Mouse (Mus musculus) MEL (cell line): ENCODE measurements around the gene Boll. TPM values are rescaled to one million over a fixed set of nuclear protein-coding genes. Genes with fewer than 3 reads are reported as not detected.
"Not testable (repeated sequence)": the region's sequence is repeated elsewhere in the genome, so short reads cannot be mapped to it uniquely, and the experiment has no call there.

ENCODE experiments used
- DNase-seq: peaks from one replicate; pipeline ENCODE4 v3.0.0; 2011; ENCODE audit warnings: low read depth, low spot score
- H3K27ac ChIP-seq: 2 replicates; pipeline ENCODE4 v1.5.1; 2012; ENCODE audit warnings: low read depth, mild to moderate bottlenecking, control low read depth, low read length, moderate library complexity; ENCODE audit not compliant: control insufficient read depth
- H3K27me3 ChIP-seq, 2 experiments: fragments of 150-350 bp in 1 of 2; sonication (generic) in 1 of 2; 2 replicates each; pipeline ENCODE4 v1.6.1; 2012; ENCODE audit warnings: low read length in 2 of 2, mild to moderate bottlenecking in 2 of 2, improper control_type of control experiment in 1 of 2, moderate library complexity in 1 of 2; ENCODE audit not compliant: insufficient read depth in 2 of 2, control insufficient read depth in 1 of 2
- H3K36me3 ChIP-seq, 2 experiments: 2 replicates each; pipeline ENCODE4 v1.6.1; 2012 to 2014; ENCODE audit warnings: low read length in 2 of 2, improper control_type of control experiment in 1 of 2, inconsistent platforms in 1 of 2, mild to moderate bottlenecking in 1 of 2; ENCODE audit not compliant: insufficient read depth in 2 of 2, control insufficient read depth in 1 of 2
- H3K4me1 ChIP-seq, 2 experiments: fragments of 150-350 bp in 1 of 2; sonication (generic) in 1 of 2; 2 replicates each; pipeline ENCODE4 v1.6.1; 2012; ENCODE audit warnings: low read length in 2 of 2, improper control_type of control experiment in 1 of 2, mild to moderate bottlenecking in 1 of 2; ENCODE audit not compliant: insufficient read depth in 2 of 2, control insufficient read depth in 1 of 2
- H3K4me3 ChIP-seq, 2 experiments: fragments of 150-350 bp in 1 of 2; sonication (generic) in 1 of 2; 2 replicates each; pipeline ENCODE4 v1.5.1; 2012; ENCODE audit warnings: low read depth in 2 of 2, low read length in 2 of 2, mild to moderate bottlenecking in 2 of 2, moderate library complexity in 2 of 2, control low read depth in 1 of 2, improper control_type of control experiment in 1 of 2; ENCODE audit not compliant: control insufficient read depth in 1 of 2, insufficient read depth in 1 of 2
- H3K79me2 ChIP-seq: 2 replicates; pipeline ENCODE4 v1.6.1; 2012; ENCODE audit warnings: mild to moderate bottlenecking, low read length, moderate library complexity; ENCODE audit not compliant: control insufficient read depth, poor library complexity, insufficient read depth
- H3K9ac ChIP-seq: 2 replicates; pipeline ENCODE4 v1.6.1; 2012; ENCODE audit warnings: low read depth, mild to moderate bottlenecking, control low read depth, low read length, moderate library complexity; ENCODE audit not compliant: control insufficient read depth, poor library complexity, severe bottlenecking
- H3K9me3 ChIP-seq: fragments of 150-350 bp; sonication (generic); replicated peaks from 2 replicates; pipeline ENCODE4 v1.6.1; 2012; ENCODE audit warnings: mild to moderate bottlenecking, low read length, improper control_type of control experiment, moderate library complexity; ENCODE audit not compliant: insufficient read depth
- CHD2 ChIP-seq: IDR thresholded peaks from 2 replicates; pipeline ENCODE4 v1.6.1; 2011; ENCODE audit warnings: low read length, improper control_type of control experiment
- CTCF ChIP-seq, 3 experiments: IDR thresholded peaks in 2 of 3; conservative IDR thresholded peaks in 1 of 3; 2 replicates each; pipeline ENCODE4 v1.5.1; 2011 to 2012; ENCODE audit warnings: low read length in 3 of 3, low read depth in 2 of 3, mild to moderate bottlenecking in 2 of 3, improper control_type of control experiment in 1 of 3, inconsistent platforms in 1 of 3, mixed read lengths in 1 of 3, moderate library complexity in 1 of 3; ENCODE audit not compliant: control insufficient read depth in 1 of 3, insufficient read depth in 1 of 3, poor library complexity in 1 of 3, severe bottlenecking in 1 of 3
- E2F4 ChIP-seq: IDR thresholded peaks from 2 replicates; pipeline ENCODE4 v1.6.1; 2011; ENCODE audit warnings: low read depth, low read length, improper control_type of control experiment, borderline replicate concordance
- ETS1 ChIP-seq: IDR thresholded peaks from 2 replicates; pipeline ENCODE4 v1.6.1; 2012; ENCODE audit warnings: low read depth, mild to moderate bottlenecking, inconsistent platforms, low read length, improper control_type of control experiment, moderate library complexity
- GATA1 ChIP-seq: IDR thresholded peaks from 2 replicates; pipeline ENCODE4 v1.6.1; 2011; ENCODE audit warnings: low read depth, low read length, improper control_type of control experiment
- HCFC1 ChIP-seq: IDR thresholded peaks from 2 replicates; pipeline ENCODE4 v1.6.1; 2012; ENCODE audit warnings: low read depth, mild to moderate bottlenecking, inconsistent platforms, low read length, improper control_type of control experiment, moderate library complexity
- MAFK ChIP-seq: IDR thresholded peaks from 2 replicates; pipeline ENCODE4 v1.6.1; 2011; ENCODE audit warnings: low read depth, mild to moderate bottlenecking, low read length, improper control_type of control experiment, borderline replicate concordance
- MAZ ChIP-seq: IDR thresholded peaks from 2 replicates; pipeline ENCODE4 v1.6.1; 2012; ENCODE audit warnings: low read depth, mild to moderate bottlenecking, inconsistent platforms, low read length, improper control_type of control experiment
- MEF2A ChIP-seq: IDR thresholded peaks from 2 replicates; pipeline ENCODE4 v1.6.1; 2014; ENCODE audit warnings: low read depth, mild to moderate bottlenecking, inconsistent platforms, low read length, improper control_type of control experiment; ENCODE audit not compliant: poor library complexity, insufficient replicate concordance, severe bottlenecking; ENCODE audit errors: extremely low read depth
- NRF1 ChIP-seq: IDR thresholded peaks from 2 replicates; pipeline ENCODE4 v1.6.1; 2014; ENCODE audit warnings: low read depth, mild to moderate bottlenecking, inconsistent platforms, low read length, improper control_type of control experiment, moderate library complexity; ENCODE audit not compliant: poor library complexity, insufficient read depth, severe bottlenecking
- RCOR1 ChIP-seq: IDR thresholded peaks from 2 replicates; pipeline ENCODE4 v1.6.1; 2012; ENCODE audit warnings: low read depth, mild to moderate bottlenecking, inconsistent platforms, low read length, improper control_type of control experiment
- TBP ChIP-seq: IDR thresholded peaks from 2 replicates; pipeline ENCODE4 v1.8.0; 2011; ENCODE audit warnings: low read depth, low read length, improper control_type of control experiment
- UBTF ChIP-seq: IDR thresholded peaks from 2 replicates; pipeline ENCODE4 v1.6.1; 2012; ENCODE audit warnings: low read depth, mild to moderate bottlenecking, inconsistent platforms, low read length, improper control_type of control experiment, moderate library complexity, borderline replicate concordance; ENCODE audit not compliant: insufficient read depth
- USF1 ChIP-seq: IDR thresholded peaks from 2 replicates; pipeline ENCODE4 v1.6.1; 2014; ENCODE audit warnings: low read depth, mild to moderate bottlenecking, inconsistent platforms, low read length, improper control_type of control experiment, moderate library complexity
- USF2 ChIP-seq, 2 experiments: IDR thresholded peaks; 2 replicates each; pipeline ENCODE4 v1.6.1; 2011 to 2012; ENCODE audit warnings: improper control_type of control experiment in 2 of 2, low read length in 2 of 2, borderline replicate concordance in 1 of 2, inconsistent platforms in 1 of 2, low read depth in 1 of 2, mild to moderate bottlenecking in 1 of 2; ENCODE audit not compliant: insufficient read depth in 1 of 2
- ZC3H11A ChIP-seq: IDR thresholded peaks from 2 replicates; pipeline ENCODE4 v1.6.1; 2012; ENCODE audit warnings: low read depth, mild to moderate bottlenecking, inconsistent platforms, low read length, improper control_type of control experiment
- ZMIZ1 ChIP-seq: IDR thresholded peaks from 2 replicates; pipeline ENCODE4 v1.6.1; 2012; ENCODE audit warnings: low read depth, mild to moderate bottlenecking, inconsistent platforms, low read length, improper control_type of control experiment, moderate library complexity
- ZNF384 ChIP-seq: IDR thresholded peaks from 2 replicates; pipeline ENCODE4 v1.6.1; 2012; ENCODE audit warnings: low read depth, mild to moderate bottlenecking, inconsistent platforms, low read length, improper control_type of control experiment
- polyA plus RNA-seq, 2 experiments: library from polyadenylated mRNA; stranded (reverse) in 1 of 2; unstranded in 1 of 2; fragments of >175 nt in 1 of 2; fragments of >200 nt in 1 of 2; gene quantifications; 2 replicates each; pipeline versions ENCODE4 v1.2.1 to v1.2.4; 2012; ENCODE audit warnings: low replicate concordance in 2 of 2, low read depth in 1 of 2; ENCODE audit not compliant: insufficient read length in 2 of 2, insufficient read depth in 1 of 2, missing spikeins in 1 of 2
- total RNA-seq: library from RNA; depleted of rRNA; stranded (reverse); fragments of 300-350 nt; gene quantifications from 2 replicates; pipeline ENCODE4 v1.2.3, GENCODE M21; 2012

Gene Boll
- total and polyA plus RNA-seq, 3 experiments, result not detected

- Histone ChIP-seq H3K27ac (no peak overlapping the region), H3K27me3 (no peaks in the 10 kb centered on the region; a peak in 2 of 4 replicates), H3K9ac (no peak overlapping the region), H3K36me3 (no peaks in the 10 kb centered on the region), H3K79me2 (no peaks in the 10 kb centered on the region), H3K4me1 (no peaks in the 10 kb centered on the region), H3K4me3 (no peak overlapping the region), H3K9me3 (no peaks in the 10 kb centered on the region)
- TF ChIP-seq ZMIZ1, result no peak
- TF ChIP-seq HCFC1, result no peak
- no peak for TF ChIP-seq NRF1
- no peak for TF ChIP-seq CTCF (IDR thresholded peaks at IDR 0.05 in 2 of 3, conservative IDR thresholded peaks at IDR 0.05 in 1 of 3; ENCODE audit: control insufficient read depth in 1 of 3, insufficient read depth in 1 of 3, low read depth in 2 of 3, low read length in 3 of 3, poor library complexity in 1 of 3, severe bottlenecking in 1 of 3)
- TF ChIP-seq ZC3H11A, result no peak
- no peak for TF ChIP-seq TBP
- no peak for TF ChIP-seq USF2 (IDR thresholded peaks at IDR 0.05; ENCODE audit: borderline replicate concordance in 1 of 2, insufficient read depth in 1 of 2, low read depth in 1 of 2, low read length in 2 of 2)
- no peak for TF ChIP-seq MEF2A
- no peak for TF ChIP-seq ETS1
- no peak for TF ChIP-seq E2F4
- no peak for TF ChIP-seq USF1
- no peak for TF ChIP-seq GATA1
- TF ChIP-seq MAFK, result no peak
- no peak for TF ChIP-seq ZNF384
- no peak for TF ChIP-seq MAZ
- no peak for TF ChIP-seq RCOR1
- TF ChIP-seq CHD2, result no peak
- no peak for TF ChIP-seq UBTF
- no peak for DNase-seq
These were observed 635 bp downstream of the Boll start for GRCm38 (mm10) chr1:55362634-55363033.

DNA sequence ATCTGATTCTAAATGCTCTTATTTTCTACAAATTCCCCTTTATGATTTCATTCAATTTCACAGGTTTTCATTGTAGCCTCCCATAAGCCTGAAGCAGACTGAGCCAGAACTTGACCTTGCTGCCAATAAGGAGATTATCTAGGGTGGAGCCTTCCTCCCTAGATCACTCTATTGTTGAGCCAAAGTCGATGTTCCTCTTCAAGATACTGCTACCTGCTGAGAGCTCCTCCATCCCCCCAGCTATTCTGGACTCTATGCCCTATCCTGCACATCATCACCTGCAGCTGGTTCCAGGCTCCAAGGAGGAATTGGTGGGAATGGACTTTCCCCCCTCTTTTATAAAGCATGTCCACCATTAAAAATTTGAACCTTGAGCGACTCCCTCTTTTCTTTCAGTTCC is 11.4 kb downstream of the Boll start:
- not testable (repeated sequence) for H3K79me2 ChIP-seq, H3K9me3 ChIP-seq, H3K4me3 ChIP-seq, H3K27ac ChIP-seq, H3K4me1 ChIP-seq, H3K27me3 ChIP-seq, H3K36me3 ChIP-seq, DNase-seq, H3K9ac ChIP-seq

GRCm38 (mm10) chr1:55325496-55325895 is 37.8 kb downstream of the Boll start:
- H3K4me1 ChIP-seq, DNase-seq: not testable (repeated sequence)

More at GRCm38 (mm10) chr1:55325496-55325895, 37.8 kb downstream of the Boll start:
- H3K9ac ChIP-seq, H3K9me3 ChIP-seq, H3K79me2 ChIP-seq, H3K36me3 ChIP-seq, H3K27me3 ChIP-seq, H3K4me3 ChIP-seq, H3K27ac ChIP-seq: not testable (repeated sequence)
